Mouse (Mus musculus) cerebral cortex, adult 2 months (tissue): Measurements from ENCODE around the gene Hus1.

Source experiments
- WGBS: fragments of 180-500 bp; shearing (Covaris S2); methylation state at CpG from one replicate; pipeline ENCODE4 v1.1.7; 2018; 5-methylcytosine and 5-hydroxymethylcytosine counted together

The Hus1 gene

DNA sequence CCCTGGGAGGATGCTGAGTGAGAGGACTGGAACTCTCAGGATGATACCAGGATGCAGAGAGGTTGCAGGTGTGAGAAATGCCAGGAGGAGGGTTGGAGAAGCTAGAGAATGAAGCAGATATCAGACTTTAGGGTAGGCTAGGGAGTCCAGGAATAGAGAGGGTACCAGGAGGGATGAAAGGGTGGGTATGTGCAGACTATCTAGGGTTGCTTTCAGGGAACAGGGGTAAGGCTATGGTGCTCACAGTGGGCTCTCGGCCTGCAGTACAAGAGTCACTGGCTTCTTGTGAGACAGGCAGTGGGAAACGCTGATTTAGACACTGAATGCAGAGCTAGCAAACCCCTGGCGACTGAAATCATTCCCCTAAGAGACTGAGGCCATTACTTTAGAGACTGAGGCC lies 37.8 kb downstream of the Hus1 start, which contains the start of gene Pkd1l1:
Gene Pkd1l1 (minus strand): TSS at position 101 of the 400 bp plus-strand sequence.
- WGBS, result 74% methylated on average over 3 of the region's 3 CpGs

- 94% methylated on average over 6 of the region's 6 CpGs for WGBS
Observed at GRCm38 (mm10) chr11:8972093-8972492, 38.9 kb downstream of the Hus1 start.

- 72% methylated on average over 9 of the region's 9 CpGs for WGBS
Observed at GRCm38 (mm10) chr11:8970509-8970908, 40.5 kb downstream of the Hus1 start.

DNA sequence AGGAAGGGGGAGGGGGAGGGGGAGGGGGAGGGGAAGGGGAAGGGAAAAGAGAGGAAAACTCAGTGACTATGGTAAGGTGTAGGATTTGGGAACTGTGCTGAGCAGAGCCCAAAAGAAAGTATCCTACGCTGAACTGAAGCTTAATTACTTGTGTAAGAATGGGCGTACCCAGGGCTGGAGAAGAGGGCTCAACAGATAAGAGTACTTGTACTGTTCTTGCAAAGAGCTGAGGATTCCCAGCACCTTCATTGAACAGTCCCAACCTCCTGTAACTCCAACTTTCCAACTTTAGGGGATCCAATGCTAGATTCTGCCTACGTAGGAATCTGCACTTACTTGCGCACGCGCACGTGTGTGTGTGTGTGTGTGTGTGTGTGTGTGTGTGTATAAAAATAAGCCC lies 42.9 kb downstream of the Hus1 start:
- 95% methylated on average over 7 of the region's 7 CpGs for WGBS

- WGBS, result 58% methylated on average over 10 of the region's 10 CpGs
Observed at GRCm38 (mm10) chr11:8958572-8958971, 52.4 kb downstream of the Hus1 start.

DNA sequence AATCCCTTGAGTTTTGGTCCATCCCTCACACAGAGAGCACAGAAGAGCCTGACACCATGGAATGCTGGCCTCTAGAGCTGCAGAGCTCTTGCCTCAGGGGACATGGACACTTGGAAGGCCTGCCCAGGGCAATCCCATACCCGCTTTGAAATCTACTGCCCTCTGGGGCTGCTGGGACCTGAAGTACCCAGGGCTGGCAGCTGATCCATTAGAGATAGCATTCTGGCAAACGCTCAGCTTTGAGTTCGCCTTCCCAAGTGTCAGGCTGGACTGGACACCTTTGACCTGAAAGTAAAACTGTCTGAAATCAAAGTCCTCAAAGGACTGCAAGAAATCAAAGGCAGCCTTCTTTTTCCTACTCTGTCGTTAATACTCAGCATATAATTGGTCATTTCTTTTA lies 52.9 kb downstream of the Hus1 start:
- 69% methylated on average over 4 of the region's 4 CpGs for whole genome bisulfite sequencing

DNA sequence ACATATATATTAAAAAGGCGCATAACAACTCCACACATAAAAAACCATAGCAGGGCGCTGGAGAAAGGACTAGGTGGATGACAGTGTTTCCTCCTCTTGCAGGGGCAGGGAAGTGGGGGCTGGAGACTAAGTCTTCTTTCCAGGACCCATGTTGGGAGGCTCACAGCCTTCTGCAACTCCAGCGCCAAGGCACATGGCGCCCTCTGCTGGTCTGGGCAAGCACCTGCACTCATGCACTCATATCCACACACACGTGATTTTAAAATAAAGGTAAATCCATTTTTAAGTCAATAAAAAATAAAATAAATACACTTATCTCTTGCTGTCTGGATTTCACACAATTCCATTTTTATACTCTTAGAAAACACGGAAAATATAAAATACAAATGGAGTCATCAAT lies 54.0 kb downstream of the Hus1 start:
- WGBS, result 75% methylated on average over 6 of the region's 6 CpGs

- 0% methylated on average over 1 of the region's 1 CpGs for WGBS
Observed at GRCm38 (mm10) chr11:8955678-8956077, 55.3 kb downstream of the Hus1 start.

DNA sequence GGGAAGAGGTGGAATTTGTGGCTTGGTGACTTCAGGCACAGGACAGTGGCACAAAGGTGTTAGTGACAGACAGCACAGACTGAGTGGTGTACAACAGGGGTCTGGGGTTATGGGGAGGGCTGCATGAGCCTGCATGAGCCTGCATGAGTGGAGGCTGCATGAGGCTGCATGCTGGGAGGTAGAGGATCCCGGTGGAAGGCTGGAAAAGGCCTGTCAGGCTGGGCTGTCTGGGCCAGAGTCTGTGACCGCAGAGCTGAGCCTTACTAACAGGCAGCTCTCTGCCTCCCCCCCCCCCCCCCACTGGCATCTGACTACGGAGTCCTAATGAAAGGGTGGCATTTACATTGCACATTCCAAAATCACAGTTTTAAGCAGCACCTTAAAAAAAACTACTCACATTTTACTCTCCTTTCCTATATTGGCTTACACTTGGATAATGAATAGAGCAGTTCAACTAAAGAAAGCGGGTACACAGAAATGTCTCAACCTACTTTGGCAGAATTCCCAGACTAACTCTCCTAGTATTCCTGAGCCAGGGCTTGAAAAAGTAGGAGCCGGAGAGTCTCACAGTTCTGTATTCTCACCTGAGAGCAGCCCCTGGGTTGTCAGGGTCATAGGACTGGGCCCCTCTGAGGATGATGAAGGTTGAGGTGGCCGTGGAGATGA lies 61.1 kb downstream of the Hus1 start:
- 46% methylated on average over 6 of the region's 6 CpGs for WGBS

DNA sequence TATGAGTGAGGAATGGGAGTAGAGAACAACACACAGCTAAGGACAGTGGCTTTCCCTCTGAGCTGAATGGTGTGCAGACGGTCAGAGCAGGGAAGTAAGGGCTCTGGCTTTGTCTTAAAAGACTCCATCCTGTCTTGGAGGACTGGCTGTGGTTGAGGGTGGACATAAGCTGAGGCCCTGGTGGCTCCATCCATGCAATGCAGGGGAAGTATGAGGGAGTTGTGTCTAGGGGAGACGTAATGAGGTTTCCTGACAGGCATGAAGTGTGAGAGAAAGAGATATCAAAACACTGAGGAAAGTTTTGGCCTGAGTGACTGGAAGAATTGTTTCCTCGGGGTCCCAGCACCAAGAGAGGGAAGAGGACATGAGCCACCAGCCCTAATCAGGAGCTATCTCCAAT lies 62.1 kb downstream of the Hus1 start:
- 82% methylated on average over 3 of the region's 3 CpGs for WGBS

DNA sequence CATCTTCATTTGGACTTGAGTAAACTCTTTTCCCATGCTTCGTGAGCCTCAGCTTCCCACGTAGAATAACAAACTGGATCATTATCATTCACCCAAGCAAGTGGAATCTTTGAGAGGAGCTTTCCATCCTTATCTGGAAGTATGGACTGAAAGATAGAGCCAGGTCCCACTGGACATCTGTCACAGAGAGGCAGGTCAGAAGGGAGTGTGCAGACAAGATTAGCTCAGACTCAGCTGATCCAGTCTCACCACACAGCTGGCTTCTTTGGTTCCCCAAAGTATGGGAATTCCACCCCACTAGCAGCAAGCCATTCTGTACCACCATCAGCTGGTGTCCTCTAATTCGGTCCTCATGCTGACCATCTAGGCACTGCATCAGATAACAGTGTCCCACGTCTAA lies 66.9 kb downstream of the Hus1 start:
- 80% methylated on average over 4 of the region's 4 CpGs for WGBS
